Mouse (Mus musculus): ENCODE measurements around the gene Epas1.

GRCm38 (mm10) chr17:86772035-86772434 lies 18.5 kb downstream of the Epas1 start:
- TF ChIP-seq POLR2A (IDR thresholded peaks at IDR 0.05; ENCODE audit: control insufficient read depth in 1 of 2, insufficient read depth in 1 of 2, low read depth in 1 of 2, low read length in 2 of 2, poor library complexity in 1 of 2): no peak
- no peak for TF ChIP-seq MXI1 (IDR thresholded peaks at IDR 0.05; ENCODE audit: low read depth, low read length)
- no peak for TF ChIP-seq ZC3H11A (IDR thresholded peaks at IDR 0.05; ENCODE audit: low read depth, low read length)
- no peak for TF ChIP-seq CTCF (IDR thresholded peaks at IDR 0.05 in 2 of 3, conservative IDR thresholded peaks at IDR 0.05 in 1 of 3; ENCODE audit: control insufficient read depth in 1 of 3, insufficient read depth in 1 of 3, low read depth in 2 of 3, low read length in 3 of 3, poor library complexity in 1 of 3, severe bottlenecking in 1 of 3)
- TF ChIP-seq UBTF (IDR thresholded peaks at IDR 0.05; ENCODE audit: borderline replicate concordance, insufficient read depth, low read depth, low read length): no peak
- no peak for TF ChIP-seq E2F4 (IDR thresholded peaks at IDR 0.05; ENCODE audit: borderline replicate concordance, low read depth, low read length)
- TF ChIP-seq RCOR1 (IDR thresholded peaks at IDR 0.05; ENCODE audit: low read depth, low read length): no peak
- TF ChIP-seq ELF1 (IDR thresholded peaks at IDR 0.05; ENCODE audit: low read depth, low read length): no peak
- no peak for TF ChIP-seq USF1 (IDR thresholded peaks at IDR 0.05; ENCODE audit: low read depth, low read length)
- TF ChIP-seq GABPA (IDR thresholded peaks at IDR 0.05; ENCODE audit: low read depth, low read length): no peak
- TF ChIP-seq TAL1 (IDR thresholded peaks at IDR 0.05; ENCODE audit: low read length): no peak
